Mouse (Mus musculus) olfactory bulb, adult 2 months (tissue): Measurements from ENCODE around the gene Usp50. TPM values are rescaled to one million over a fixed set of nuclear protein-coding genes. Genes with fewer than 3 reads are reported as not detected.

ENCODE experiments used
- H3K27ac ChIP-seq: fragments of 200-500 bp; 2 replicates; pipeline ENCODE4 v1.5.1; 2012; ENCODE audit warnings: low read depth, low read length; ENCODE audit not compliant: insufficient read depth
- H3K4me1 ChIP-seq: fragments of 200-500 bp; 2 replicates; pipeline ENCODE4 v1.6.1; 2012; ENCODE audit warnings: low read length; ENCODE audit not compliant: control insufficient read depth, insufficient read depth
- H3K4me3 ChIP-seq: fragments of 200-500 bp; 2 replicates; pipeline ENCODE4 v1.5.1; 2012; ENCODE audit warnings: mild to moderate bottlenecking, low read depth, low read length, moderate library complexity; ENCODE audit not compliant: insufficient read depth
- CTCF ChIP-seq: fragments of 200-500 bp; IDR thresholded peaks from 2 replicates; pipeline ENCODE4 v1.5.1; 2012; ENCODE audit warnings: low read depth, mild to moderate bottlenecking, low read length, moderate library complexity; ENCODE audit not compliant: insufficient read depth
- POLR2A ChIP-seq: fragments of 200-500 bp; IDR thresholded peaks from 2 replicates; pipeline ENCODE4 v1.6.1; 2012; ENCODE audit warnings: mild to moderate bottlenecking, low read depth, low read length, moderate library complexity; ENCODE audit not compliant: insufficient read depth
- whole genome bisulfite sequencing: fragments of 180-500 bp; shearing (Covaris S2); methylation state at CpG from one replicate; pipeline ENCODE4 v1.1.7; 2018; 5-methylcytosine and 5-hydroxymethylcytosine counted together
- polyA plus RNA-seq: library from polyadenylated mRNA; stranded (reverse); fragments of >200 nt; gene quantifications from 2 replicates; pipeline ENCODE4 v1.2.4, GENCODE M21; 2012; ENCODE audit warnings: low replicate concordance; ENCODE audit not compliant: missing spikeins, insufficient read depth, insufficient read length

Gene Usp50
- not detected in 2 replicates for polyA plus RNA-seq

DNA sequence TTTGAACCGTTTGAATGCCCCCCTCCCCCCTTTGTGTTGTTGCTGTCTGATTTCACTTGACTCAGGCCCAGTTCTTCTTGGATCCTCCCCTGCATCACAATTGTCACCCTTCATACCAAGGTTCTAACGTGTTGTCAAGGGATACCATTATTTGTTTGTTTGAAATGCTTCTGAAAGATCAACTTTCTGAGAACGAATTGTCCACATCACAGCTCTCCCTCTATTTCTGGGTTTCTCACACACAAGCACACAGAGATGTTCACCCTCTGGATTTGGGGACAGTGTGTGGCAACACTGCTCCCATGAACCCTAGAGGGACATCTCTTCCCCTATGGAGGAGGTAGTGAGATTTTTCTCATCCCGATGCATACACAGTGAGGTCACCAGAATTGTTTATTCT, at the start of gene Usp50:
Usp50 (minus strand) TSS at position 101 of the 400 bp plus-strand sequence.
- 67% methylated on average over 4 of the region's 4 CpGs for WGBS
- TF ChIP-seq POLR2A (no peak), CTCF (no peak)
- H3K27ac ChIP-seq = no peak within 1 kb of the TSS
- H3K4me3 ChIP-seq = no peak within 1 kb of the TSS
- H3K4me1 ChIP-seq = peaks cover 6% of the 10 kb centered on the region

DNA sequence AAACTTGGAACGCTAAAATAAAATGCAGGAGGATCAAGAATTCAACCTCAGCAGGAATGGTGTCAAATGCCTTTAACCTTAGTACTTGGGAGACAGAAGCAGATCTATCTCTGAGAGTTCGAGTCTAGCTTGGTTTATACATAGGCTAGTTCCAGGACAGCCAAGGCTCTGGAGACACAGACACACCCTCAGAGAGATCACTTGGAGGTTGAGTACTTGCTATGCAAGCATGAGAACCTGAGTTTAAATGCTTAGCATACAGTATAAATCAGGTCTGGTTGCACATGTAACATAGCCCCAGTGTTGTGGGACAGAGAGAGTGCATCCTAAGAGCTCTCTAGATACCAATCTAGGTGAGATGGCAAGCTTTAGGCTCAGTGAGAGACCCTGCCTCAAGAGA, 34.1 kb upstream of the Usp50 start:
- Histone ChIP-seq H3K27ac (no peak overlapping the region), H3K4me1 (no peaks in the 10 kb centered on the region), H3K4me3 (no peak overlapping the region)
- TF ChIP-seq POLR2A (no peak), CTCF (no peak)
- WGBS = 93% methylated on average over 2 of the region's 2 CpGs

DNA sequence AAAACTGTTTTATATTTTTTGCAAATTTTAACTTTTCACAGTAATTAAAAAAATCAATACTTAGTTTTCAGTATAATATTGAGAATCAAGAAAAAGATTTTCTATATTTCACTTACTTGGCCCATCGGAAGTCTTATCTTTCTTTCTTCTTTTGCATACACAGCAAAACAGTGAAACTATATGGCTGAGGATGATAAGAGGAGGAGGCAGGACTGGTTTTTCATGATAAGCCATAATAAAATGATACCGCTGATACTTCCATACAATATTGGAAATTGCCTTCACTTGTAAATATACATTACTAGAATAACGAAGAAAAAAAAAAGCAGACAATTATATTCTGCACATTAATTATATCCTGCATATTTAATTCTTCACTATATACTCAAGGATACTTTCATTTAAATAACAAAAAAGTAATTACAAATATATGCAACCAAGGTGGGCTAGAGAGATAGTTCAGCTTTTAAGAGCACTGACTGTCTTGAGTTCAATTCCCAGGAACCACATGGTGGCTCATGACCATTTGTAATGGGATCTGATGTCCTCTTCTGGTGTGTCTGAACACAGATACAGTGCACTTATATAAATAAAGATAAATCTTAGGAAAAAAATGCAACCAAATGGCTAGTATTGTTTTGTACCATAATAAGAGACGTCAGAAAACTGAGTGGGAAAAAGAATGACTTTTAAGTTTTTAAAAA, 33.5 kb upstream of the Usp50 start:
- 93% methylated on average over 4 of the region's 4 CpGs for WGBS

DNA sequence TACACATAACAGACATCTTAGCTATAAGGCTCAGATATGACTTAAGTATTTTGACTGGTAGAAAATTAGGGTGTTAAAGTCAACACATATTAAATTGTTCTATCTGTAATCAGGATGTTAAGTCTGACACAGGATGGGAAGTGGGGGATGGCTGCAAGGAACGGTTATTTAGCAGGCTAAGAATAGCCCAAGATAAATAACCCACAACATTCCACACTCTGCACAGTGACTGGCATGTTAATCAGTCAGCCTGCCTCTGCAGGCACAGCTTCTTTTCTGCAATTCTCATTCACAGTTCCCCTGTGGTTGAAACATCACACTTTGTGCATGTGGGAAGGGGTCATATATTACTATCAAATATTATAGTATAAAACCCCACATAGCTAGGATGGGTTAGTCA, 32.6 kb upstream of the Usp50 start:
- 11% methylated on average over 1 of the region's 1 CpGs for WGBS
- TF ChIP-seq CTCF (no peak), POLR2A (no peak)
- Histone ChIP-seq H3K4me1 (no peaks in the 10 kb centered on the region), H3K27ac (no peak overlapping the region), H3K4me3 (no peak overlapping the region)

More for the DNA sequence above, 33.5 kb upstream of the Usp50 start:
- Histone ChIP-seq H3K27ac (no peak overlapping the region), H3K4me1 (no peaks in the 10 kb centered on the region), H3K4me3 (no peak overlapping the region)
- TF ChIP-seq CTCF (no peak), POLR2A (no peak)

DNA sequence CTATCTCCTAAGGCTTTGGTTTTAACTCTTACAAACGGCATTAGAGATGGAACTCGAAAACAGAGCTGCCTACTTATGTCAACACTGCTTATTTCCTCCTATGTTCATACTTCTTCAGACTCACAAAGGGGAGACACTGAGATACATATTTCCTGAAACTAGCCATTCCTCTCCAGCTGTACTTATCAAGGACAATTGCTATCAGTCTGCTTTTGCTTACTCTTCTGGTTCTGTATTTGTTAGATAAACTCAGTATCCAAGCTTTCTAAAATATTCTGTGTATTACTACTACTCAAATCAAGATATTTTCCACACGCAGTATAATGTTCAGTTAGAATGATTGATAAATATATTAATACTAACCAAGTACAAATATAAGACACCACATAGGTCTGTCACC, 18.7 kb upstream of the Usp50 start:
- Histone ChIP-seq H3K27ac (no peak overlapping the region), H3K4me1 (no peaks in the 10 kb centered on the region), H3K4me3 (no peak overlapping the region)
- 96% methylated on average over 3 of the region's 3 CpGs for WGBS
- TF ChIP-seq POLR2A (no peak), CTCF (no peak)

DNA sequence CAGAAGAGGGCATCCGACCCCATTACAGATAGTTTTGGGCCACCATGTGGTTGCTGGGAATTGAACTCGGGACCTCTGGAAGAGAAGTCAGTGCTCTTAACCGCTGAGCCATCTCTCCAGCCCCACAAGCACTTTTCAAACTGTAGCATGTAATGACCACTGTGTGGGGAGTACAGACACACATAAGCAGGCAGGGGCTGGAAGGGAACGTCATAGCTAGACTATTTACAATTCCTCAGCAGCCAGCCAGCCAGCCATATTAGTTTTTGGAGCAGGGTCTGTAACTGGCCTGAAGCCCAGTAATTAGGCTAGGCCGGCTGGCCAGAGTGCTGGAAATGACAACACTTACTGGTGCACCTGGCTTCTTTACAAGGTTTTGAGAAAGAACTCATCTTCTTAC, 15.2 kb upstream of the Usp50 start:
- Histone ChIP-seq H3K27ac (no peak overlapping the region), H3K4me1 (no peaks in the 10 kb centered on the region), H3K4me3 (no peak overlapping the region)
- 65% methylated on average over 5 of the region's 5 CpGs for WGBS
- no peak for TF ChIP-seq POLR2A
- TF ChIP-seq CTCF = no peak

DNA sequence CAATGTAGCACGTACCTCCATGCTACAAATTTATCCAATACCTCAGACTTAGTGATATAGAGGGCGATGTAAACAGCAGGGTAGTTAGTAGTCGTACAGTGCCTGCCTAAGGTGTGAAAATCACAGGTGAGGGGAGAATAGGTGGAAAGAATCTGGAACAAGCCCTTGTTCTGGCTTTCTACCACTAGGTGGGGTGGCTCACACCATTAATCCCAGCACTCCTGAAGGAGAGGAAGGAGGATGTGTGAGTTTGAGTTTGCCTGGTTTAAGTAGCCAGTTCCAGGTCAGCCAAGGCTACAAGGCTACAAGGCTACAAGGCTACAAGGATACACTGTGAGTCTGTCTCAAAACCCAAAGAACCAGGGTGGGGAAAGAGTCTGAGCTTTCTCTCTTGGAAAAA, 12.4 kb upstream of the Usp50 start:
- Histone ChIP-seq H3K4me3 (no peak overlapping the region), H3K27ac (no peak overlapping the region), H3K4me1 (no peaks in the 10 kb centered on the region)
- WGBS = 89% methylated on average over 3 of the region's 3 CpGs
- TF ChIP-seq CTCF (no peak), POLR2A (no peak)

DNA sequence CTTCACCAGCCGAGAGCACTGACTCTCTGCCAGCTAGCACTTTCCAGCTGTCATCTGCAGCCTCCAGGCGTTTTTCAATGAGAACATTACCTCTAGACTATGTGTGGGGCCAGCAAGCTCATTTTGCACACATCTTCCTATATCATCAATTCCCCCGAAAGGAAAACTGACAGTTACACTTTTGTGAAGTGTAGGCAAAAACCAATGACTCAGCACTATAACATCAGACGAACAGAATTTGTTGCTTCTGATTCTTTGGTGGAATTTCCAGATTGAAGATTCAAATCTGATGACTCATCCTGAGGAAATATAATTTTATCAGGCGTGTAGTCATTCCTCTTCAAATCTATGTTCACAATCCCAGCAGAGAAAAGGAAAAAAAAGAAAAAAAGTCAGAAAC, 9.3 kb upstream of the Usp50 start:
- H3K4me3 ChIP-seq = no peak overlapping the region
- H3K27ac ChIP-seq = no peak overlapping the region
- 74% methylated on average over 5 of the region's 5 CpGs for WGBS
- peaks cover 6% of the 10 kb centered on the region for H3K4me1 ChIP-seq
- TF ChIP-seq POLR2A = no peak
- TF ChIP-seq CTCF = no peak

DNA sequence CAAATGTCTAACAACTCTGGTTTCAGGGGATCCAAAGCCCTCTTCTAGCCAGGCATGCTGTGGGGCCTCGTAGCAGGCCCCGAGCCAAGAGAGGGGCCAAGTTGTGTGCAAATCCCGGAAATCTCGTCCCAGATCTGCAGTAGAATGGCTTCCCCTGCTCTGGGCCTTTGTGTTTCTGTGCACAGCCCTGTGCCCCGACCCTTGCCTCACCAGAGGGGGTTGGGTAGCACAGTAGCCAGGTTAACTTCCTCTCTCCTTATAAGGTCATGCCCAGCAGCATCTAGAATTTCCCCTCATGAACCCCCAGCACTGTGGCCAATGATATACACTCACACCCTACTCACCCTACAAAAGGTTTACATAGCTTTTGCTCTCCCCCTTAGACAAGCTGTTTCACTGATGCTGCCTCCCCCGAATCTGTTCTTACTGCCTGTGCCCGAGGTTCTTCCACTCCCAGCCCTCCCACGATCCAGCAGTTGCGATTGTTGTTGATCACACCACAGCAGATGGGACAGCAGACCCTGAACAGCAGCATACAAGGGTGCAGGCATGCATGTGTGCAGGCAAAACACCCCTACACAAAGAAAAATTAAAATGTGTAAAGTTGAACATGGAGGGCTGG, 4.6 kb upstream of the Usp50 start:
- Histone ChIP-seq H3K27ac (no peak overlapping the region), H3K4me1 (peaks cover 7% of the 10 kb centered on the region), H3K4me3 (no peak overlapping the region)
- 23% methylated on average over 9 of the region's 9 CpGs for WGBS
- no peak for TF ChIP-seq POLR2A
- TF ChIP-seq CTCF = no peak
